Mouse (Mus musculus) liver, embryonic 15.5 days (tissue): ENCODE measurements around the gene Arhgap35. TPM values are rescaled to one million over a fixed set of nuclear protein-coding genes. Genes with fewer than 3 reads are reported as not detected.
"Not testable (repeated sequence)": the region's sequence is repeated elsewhere in the genome, so short reads cannot be mapped to it uniquely, and the experiment has no call there.

ENCODE experiments used
- ATAC-seq: fragments of 200-750 bp; cut with Nextera tagmentation; 2 replicates; pipeline ENCODE4 v1.8.0; 2017; ENCODE audit warnings: moderate number of reproducible peaks, mild to moderate bottlenecking, moderate library complexity; ENCODE audit not compliant: insufficient read depth
- H3K27ac ChIP-seq: fragments of 300-500 bp; sonication (generic); replicated peaks from 2 replicates; pipeline ENCODE4 v1.5.1; 2015; ENCODE audit warnings: mild to moderate bottlenecking, inconsistent platforms
- H3K27me3 ChIP-seq: fragments of 300-500 bp; sonication (generic); 2 replicates; pipeline ENCODE4 v1.6.1; 2015; ENCODE audit warnings: mild to moderate bottlenecking, inconsistent platforms
- H3K36me3 ChIP-seq: fragments of 300-500 bp; sonication (generic); replicated peaks from 2 replicates; pipeline ENCODE4 v1.6.1; 2015; ENCODE audit warnings: moderate library complexity, mild to moderate bottlenecking, inconsistent platforms
- H3K4me1 ChIP-seq: fragments of 300-500 bp; sonication (generic); replicated peaks from 2 replicates; pipeline ENCODE4 v1.6.1; 2015; ENCODE audit warnings: inconsistent platforms
- H3K4me2 ChIP-seq: fragments of 300-500 bp; sonication (generic); 2 replicates; pipeline ENCODE4 v1.6.1; 2015; ENCODE audit warnings: moderate library complexity, mild to moderate bottlenecking, inconsistent platforms
- H3K4me3 ChIP-seq: fragments of 300-500 bp; sonication (generic); replicated peaks from 2 replicates; pipeline ENCODE4 v1.5.1; 2015; ENCODE audit warnings: mild to moderate bottlenecking, inconsistent platforms
- H3K9ac ChIP-seq: fragments of 300-500 bp; sonication (generic); 2 replicates; pipeline ENCODE4 v1.6.1; 2015; ENCODE audit warnings: moderate library complexity, mild to moderate bottlenecking, inconsistent platforms
- H3K9me3 ChIP-seq: fragments of 300-500 bp; sonication (generic); replicated peaks from 2 replicates; pipeline ENCODE4 v1.6.1; 2016; ENCODE audit warnings: inconsistent platforms
- WGBS: fragments of 180-500 bp; shearing (Covaris S2); methylation state at CpG from one replicate; pipeline ENCODE4 v1.1.7; 2015; ENCODE audit warnings: mixed read lengths; ENCODE audit not compliant: insufficient replicate concordance; 5-methylcytosine and 5-hydroxymethylcytosine counted together
- polyA plus RNA-seq: library from polyadenylated mRNA; unstranded; fragments of >200 nt; fragmentation: Nextera tagmentation; extraction: Ambion mirVana; gene quantifications from 2 replicates; pipeline ENCODE4 v1.2.1, GENCODE M21; 2015

Gene Arhgap35
- polyA plus RNA-seq, 1 experiment from 2014 or later, result 2.4 TPM

DNA sequence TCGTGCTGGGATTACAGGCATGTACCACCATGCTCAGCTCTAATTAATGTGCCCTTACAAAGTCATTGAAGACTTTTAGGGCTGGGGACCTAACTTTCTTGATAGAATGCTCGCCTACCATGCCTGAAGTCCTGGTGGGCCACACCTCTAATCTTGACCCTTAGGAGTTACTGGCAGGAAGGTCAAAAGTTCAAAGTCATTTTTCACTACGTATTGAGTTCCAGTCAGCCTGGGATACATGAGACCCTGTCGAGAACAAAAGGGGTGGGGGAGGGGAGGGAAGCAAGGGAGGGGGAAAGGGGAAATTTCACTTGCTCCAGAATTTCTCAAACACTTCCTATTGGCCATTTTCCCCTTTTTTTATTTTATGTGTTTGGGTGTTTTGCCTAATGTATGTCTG lies 8.3 kb upstream of the Arhgap35 start:
- no peak overlapping the region for H3K4me3 ChIP-seq
- no peak overlapping the region for H3K4me2 ChIP-seq
- H3K27ac ChIP-seq, result no peak overlapping the region
- WGBS, result 38% methylated on average over 4 of the region's 4 CpGs
- no peak overlapping the region for H3K9ac ChIP-seq
- ATAC-seq, result no peak
- peaks cover 33% of the 10 kb centered on the region for H3K27me3 ChIP-seq
- no peaks in the 10 kb centered on the region for H3K36me3 ChIP-seq
- H3K9me3 ChIP-seq, result no peaks in the 10 kb centered on the region
- peaks cover 11% of the 10 kb centered on the region; the same call in 1 of the 2 replicates for H3K4me1 ChIP-seq

DNA sequence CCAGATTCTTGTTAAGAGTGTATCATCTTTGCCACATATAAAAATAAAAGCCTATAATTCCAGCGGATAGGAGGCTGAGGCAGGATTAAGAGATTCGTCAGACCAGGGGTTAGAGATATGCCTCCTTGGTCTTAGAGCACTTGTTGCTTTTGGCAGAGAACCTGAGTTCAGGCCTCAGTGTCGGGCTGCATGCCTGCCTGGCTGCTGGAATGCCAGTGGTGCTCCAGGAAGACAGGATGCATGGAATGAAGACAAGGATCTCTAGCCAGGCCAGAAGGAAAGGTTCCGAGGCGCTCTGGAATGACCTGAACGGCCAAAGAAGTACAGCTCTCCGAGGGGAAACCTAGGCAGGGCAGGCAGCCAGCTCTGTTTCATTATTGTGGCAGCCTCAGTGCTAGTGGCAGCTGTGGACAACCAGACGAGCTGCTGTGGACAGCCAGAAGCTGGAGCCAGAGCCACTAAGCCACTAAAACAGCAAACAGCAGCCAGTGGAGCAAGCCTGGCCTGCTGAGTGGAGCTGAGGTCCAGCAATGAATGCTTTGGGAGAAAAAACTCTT lies 6.4 kb upstream of the Arhgap35 start:
- Histone ChIP-seq H3K4me3 (no peak overlapping the region), H3K4me2 (no peak overlapping the region), H3K27ac (no peak overlapping the region), H3K27me3 (peaks cover 40% of the 10 kb centered on the region), H3K9me3 (no peaks in the 10 kb centered on the region), H3K9ac (no peak overlapping the region), H3K36me3 (no peaks in the 10 kb centered on the region), H3K4me1 (peaks cover 11% of the 10 kb centered on the region; the same call in 1 of the 2 replicates)
- WGBS, result 55% methylated on average over 8 of the region's 8 CpGs
- no peak for ATAC-seq

DNA sequence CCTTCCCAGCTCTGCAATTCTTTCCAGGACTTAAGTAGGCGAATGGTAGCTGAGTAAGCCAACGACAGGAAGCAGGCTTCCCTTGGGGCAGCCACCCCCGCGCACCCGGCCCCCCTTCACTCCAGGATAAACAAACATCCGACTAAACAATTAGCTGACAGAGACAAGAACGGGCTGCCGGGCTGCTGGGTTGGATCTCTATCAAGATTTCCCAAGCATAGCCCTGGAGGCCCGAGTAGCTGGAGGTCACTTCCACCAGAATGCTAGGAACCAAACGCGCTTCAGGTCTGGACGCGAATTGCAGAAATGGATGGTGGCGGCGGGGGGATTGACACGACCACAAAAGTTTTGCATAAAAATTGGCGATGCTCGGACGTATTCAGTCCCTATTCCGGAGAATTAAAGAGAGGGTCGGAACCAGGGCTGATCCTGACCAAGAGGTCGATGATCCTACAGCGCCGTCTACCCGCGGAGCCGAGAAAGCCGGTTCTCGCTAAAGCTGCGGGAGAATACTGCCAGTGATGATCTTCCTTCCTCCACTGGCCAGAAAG lies 3.9 kb upstream of the Arhgap35 start:
- 0 out of 2 replicates have a peak overlapping the region, but pooled peaks have one; percentile 25 for H3K4me3 ChIP-seq
- H3K9me3 ChIP-seq, result no peaks in the 10 kb centered on the region
- no peak overlapping the region for H3K9ac ChIP-seq
- H3K4me1 ChIP-seq, result peaks cover 32% of the 10 kb centered on the region
- WGBS, result 2% methylated on average over 30 of the region's 30 CpGs
- 0 out of 2 replicates have a peak overlapping the region, but pooled peaks have one; percentile 6 for H3K27ac ChIP-seq
- ATAC-seq, result no peak
- H3K36me3 ChIP-seq, result no peaks in the 10 kb centered on the region
- H3K27me3 ChIP-seq, result peaks cover 60% of the 10 kb centered on the region
- peak overlapping the region; percentile 55 for H3K4me2 ChIP-seq

DNA sequence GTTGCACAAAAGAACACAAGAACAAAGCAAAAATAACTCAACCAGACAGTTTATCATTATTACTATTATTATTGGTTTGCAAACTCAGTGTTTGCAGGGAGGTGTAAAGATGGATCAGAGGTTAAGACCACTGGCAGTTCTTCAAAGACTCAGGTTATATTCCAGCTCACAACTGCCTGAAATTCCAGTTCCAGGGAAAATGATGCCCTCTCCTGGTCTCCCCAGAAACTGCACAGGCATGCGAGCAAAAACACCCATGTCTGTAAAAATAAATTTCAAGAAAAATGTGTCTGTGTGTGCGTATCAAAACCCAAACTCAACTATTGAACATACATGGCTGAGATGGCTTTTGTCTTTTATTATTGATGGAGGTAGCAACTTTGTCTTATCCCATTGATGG lies 2.3 kb upstream of the Arhgap35 start:
- H3K27me3 ChIP-seq, result peaks cover 69% of the 10 kb centered on the region
- WGBS, result 22% methylated on average over 2 of the region's 2 CpGs
- no peaks in the 10 kb centered on the region for H3K36me3 ChIP-seq

DNA sequence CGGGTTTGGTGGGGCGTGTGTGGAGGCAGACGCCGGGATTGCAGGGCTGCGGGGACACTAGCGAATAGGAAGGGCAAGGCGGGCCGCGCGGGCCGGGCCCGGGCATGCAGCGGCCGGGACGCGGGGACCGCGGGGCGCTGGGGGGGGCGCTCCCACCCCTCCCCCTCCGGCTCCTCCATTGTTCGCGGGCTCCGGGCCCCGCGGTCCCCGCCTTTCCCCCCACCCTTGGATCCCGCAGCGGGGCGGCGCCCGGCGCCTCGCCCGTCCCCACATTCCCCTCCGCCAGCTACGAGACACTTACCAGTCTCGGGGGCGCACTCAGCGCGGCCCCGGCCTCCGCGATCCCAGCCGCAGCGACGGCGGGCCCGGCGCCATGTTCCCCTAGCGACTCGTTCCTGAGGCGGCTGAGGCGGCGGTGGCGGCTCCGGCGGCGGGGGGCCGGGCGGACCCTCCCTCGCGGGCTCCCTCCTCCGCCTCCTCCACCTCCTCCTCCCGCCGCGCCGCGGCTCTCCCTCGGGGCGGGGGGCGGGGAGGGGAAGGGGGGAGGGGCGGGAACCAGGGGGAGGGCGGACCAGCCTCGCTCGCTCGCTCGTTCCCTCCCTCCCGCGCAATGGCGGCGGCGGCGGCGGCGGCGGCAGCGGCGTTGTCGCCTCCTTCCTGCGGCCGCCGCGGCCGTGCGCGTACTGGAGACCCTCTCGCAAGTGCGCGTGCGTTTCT lies 464 bp downstream of the Arhgap35 start:
- H3K9me3 ChIP-seq, result no peaks in the 10 kb centered on the region
- H3K4me2 ChIP-seq, result peak overlapping the region; percentile 93
- WGBS, result 1% methylated on average over 80 of the region's 101 CpGs
- H3K4me1 ChIP-seq, result peaks cover 48% of the 10 kb centered on the region
- H3K4me3 ChIP-seq, result peak overlapping the region; percentile 73
- peak overlapping the region; percentile 90 for H3K27ac ChIP-seq
- ATAC-seq, result peak; percentile 53
- H3K27me3 ChIP-seq, result peaks cover 48% of the 10 kb centered on the region
- H3K9ac ChIP-seq, result peak overlapping the region; percentile 77
- no peaks in the 10 kb centered on the region for H3K36me3 ChIP-seq

More for the DNA sequence above, 2.3 kb upstream of the Arhgap35 start:
- peaks cover 47% of the 10 kb centered on the region for H3K4me1 ChIP-seq
- no peak overlapping the region for H3K27ac ChIP-seq
- no peak for ATAC-seq
- no peaks in the 10 kb centered on the region for H3K9me3 ChIP-seq
- H3K4me3 ChIP-seq, result no peak overlapping the region
- no peak overlapping the region for H3K9ac ChIP-seq
- no peak overlapping the region for H3K4me2 ChIP-seq

DNA sequence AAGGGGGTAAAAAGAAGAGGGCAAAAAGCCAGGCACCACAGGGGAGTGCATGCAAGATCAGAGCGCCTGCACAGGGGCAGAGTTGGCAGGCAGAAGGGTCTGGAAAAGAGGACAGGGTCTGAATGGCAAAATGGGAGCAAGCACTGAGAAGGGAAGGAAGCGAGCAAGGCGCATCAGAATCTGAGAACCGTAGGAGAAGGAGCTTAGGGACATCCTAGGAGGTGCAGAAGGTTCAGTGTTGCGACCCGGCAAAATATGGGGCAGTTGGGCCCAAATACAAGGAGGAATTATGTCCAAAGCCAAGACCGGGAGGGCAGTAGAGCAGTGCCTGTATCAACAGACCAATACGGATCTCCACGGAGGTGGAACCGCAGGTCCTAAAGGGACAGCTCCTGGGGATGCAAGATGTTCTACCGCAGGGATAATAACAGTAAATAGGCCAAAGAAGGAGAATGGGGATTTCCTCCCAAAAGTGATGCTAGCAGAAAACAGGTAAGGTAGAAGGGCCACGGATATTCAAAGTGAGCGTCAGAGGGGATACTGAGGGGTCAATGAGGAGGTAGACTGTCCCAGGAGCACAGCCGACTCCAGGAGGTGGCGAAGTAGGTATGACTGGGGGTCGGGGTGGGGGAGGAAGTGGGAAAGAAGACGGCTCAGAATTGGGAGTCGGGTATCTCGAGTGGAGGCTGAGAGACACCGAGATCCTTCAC lies 1.2 kb downstream of the Arhgap35 start:
- Histone ChIP-seq H3K4me1 (peaks cover 41% of the 10 kb centered on the region), H3K4me3 (peak overlapping the region; percentile 73), H3K9ac (peak overlapping the region; percentile 77), H3K36me3 (no peaks in the 10 kb centered on the region), H3K27me3 (peaks cover 41% of the 10 kb centered on the region), H3K9me3 (no peaks in the 10 kb centered on the region), H3K4me2 (peak overlapping the region; percentile 93), H3K27ac (peak overlapping the region; percentile 90; the same call in 1 of the 2 replicates)
- WGBS, result 9% methylated on average over 20 of the region's 20 CpGs
- ATAC-seq, result no peak

DNA sequence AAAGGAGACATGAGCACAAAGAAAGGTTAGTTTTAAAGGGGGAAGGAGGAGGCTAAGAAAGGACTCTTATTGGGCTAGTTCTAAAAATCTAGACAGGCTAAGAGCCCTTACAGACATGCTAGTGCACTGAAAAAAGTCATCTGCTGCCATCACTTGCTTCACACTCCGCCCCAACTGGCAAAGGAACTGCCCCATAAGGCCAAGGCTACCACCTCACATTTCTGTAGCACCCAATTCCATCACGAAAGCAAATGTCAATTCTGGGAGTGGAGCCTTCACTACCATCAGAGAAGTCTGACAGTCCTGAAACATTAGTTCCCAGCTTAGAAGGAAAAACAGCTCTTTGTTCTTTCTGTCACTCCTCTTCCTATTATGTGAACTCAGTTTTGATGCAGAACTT lies 4.4 kb downstream of the Arhgap35 start:
- no peak overlapping the region for H3K9ac ChIP-seq
- no peaks in the 10 kb centered on the region for H3K36me3 ChIP-seq
- no peak overlapping the region for H3K4me2 ChIP-seq
- H3K4me1 ChIP-seq, result peaks cover 30% of the 10 kb centered on the region
- H3K27ac ChIP-seq, result no peak overlapping the region
- 68% methylated on average over 2 of the region's 2 CpGs for WGBS
- no peak overlapping the region for H3K4me3 ChIP-seq
- ATAC-seq, result no peak
- no peaks in the 10 kb centered on the region for H3K9me3 ChIP-seq
- H3K27me3 ChIP-seq, result peaks cover 25% of the 10 kb centered on the region

DNA sequence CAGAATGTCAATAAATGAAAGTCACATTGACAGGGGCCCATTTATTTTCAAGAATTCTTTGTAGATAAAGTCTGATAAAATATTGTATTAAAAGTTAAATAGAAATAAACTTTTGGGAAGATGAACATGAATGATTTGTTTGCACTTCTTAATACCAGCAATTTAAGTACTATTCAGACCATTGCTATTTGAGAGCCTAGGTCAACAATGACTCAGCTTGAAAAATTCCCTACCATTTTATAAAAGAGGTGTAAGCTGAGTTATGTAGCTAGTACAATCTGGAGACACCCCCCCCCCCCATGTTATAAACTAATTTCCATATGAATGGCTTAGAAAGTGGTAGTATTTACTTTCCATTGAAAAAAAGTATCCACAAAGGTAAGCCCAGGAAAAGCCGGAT lies 5.8 kb downstream of the Arhgap35 start:
- no peak for ATAC-seq
- H3K27me3 ChIP-seq, result peaks cover 11% of the 10 kb centered on the region
- H3K4me3 ChIP-seq, result no peak overlapping the region
- 63% methylated on average over 1 of the region's 1 CpGs for WGBS
- no peak overlapping the region for H3K27ac ChIP-seq
- peaks cover 18% of the 10 kb centered on the region for H3K4me1 ChIP-seq
- H3K9me3 ChIP-seq, result no peaks in the 10 kb centered on the region
- H3K36me3 ChIP-seq, result no peaks in the 10 kb centered on the region
- no peak overlapping the region for H3K9ac ChIP-seq
- H3K4me2 ChIP-seq, result no peak overlapping the region

DNA sequence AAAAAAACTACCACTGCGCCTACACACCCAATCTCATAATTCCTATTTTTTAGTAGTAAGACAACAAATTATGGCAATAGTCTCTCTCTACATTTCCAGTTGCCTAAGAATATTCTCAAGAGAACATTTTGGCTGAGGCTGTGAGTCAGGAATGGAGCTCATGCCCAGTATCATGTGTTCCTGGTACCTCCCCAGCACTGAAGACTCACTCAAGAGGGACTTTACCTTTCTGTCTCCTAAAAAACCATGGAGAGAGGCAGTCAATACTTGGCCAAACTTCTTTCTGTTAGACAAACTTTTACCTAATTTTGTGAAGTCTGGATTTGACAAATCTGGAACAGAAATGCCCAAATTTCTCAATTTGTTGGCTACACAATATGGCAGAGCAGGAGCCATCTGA lies 6.7 kb downstream of the Arhgap35 start:
- Histone ChIP-seq H3K4me3 (no peak overlapping the region), H3K36me3 (no peaks in the 10 kb centered on the region), H3K4me2 (no peak overlapping the region), H3K27me3 (peaks cover 2% of the 10 kb centered on the region), H3K9me3 (no peaks in the 10 kb centered on the region), H3K27ac (no peak overlapping the region), H3K9ac (no peak overlapping the region), H3K4me1 (peaks cover 9% of the 10 kb centered on the region)
- WGBS, result 85% methylated on average over 1 of the region's 1 CpGs
- ATAC-seq, result no peak

DNA sequence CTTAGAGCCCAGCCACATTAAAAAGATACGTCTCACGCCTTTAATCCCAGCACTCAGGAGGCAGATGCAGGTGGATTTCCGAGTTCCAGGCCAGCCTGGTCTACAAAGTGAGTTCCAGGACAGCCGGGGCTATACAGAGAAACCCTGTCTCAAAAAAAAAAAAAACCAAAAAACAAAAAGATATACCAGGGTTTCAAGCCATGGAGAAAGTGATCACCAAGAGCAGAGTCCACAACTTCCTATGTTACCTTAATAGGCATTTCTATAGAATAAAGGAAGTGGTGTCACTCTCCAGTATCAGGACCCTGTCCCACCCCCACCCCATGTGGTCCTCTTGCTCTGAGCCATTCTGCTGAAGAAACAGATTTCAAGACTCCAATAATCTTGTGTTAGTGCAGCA lies 8.0 kb downstream of the Arhgap35 start:
- not testable (repeated sequence) for H3K27ac ChIP-seq, ATAC-seq, H3K4me3 ChIP-seq, H3K4me1 ChIP-seq, H3K27me3 ChIP-seq, H3K4me2 ChIP-seq, H3K9ac ChIP-seq, H3K9me3 ChIP-seq, H3K36me3 ChIP-seq
- WGBS, result 74% methylated on average over 4 of the region's 4 CpGs

DNA sequence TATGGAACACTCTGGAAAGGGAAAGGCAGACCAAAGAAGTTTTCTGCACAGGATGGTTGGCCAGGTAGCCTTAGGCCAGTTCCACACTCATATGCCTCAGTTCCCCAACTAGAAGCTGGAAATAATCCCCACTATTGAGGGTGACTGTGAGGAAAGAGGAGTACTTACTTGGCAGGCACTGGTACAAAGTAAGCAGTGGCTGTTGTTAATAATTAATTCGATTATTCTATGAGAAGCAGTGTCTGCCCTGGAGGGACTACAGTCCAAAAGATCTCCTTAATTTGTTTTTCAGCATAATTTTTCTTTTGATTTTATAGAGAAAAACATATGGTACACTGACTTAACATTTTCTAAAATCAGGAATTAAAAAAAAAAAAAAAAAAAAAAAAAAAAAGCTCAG lies 10.7 kb downstream of the Arhgap35 start:
- 52% methylated on average over 1 of the region's 1 CpGs for WGBS
- no peak for ATAC-seq
- Histone ChIP-seq H3K4me2 (no peak overlapping the region), H3K9ac (no peak overlapping the region), H3K9me3 (no peaks in the 10 kb centered on the region), H3K4me1 (peaks cover 12% of the 10 kb centered on the region), H3K27ac (no peak overlapping the region), H3K27me3 (no peaks in the 10 kb centered on the region), H3K36me3 (no peaks in the 10 kb centered on the region), H3K4me3 (no peak overlapping the region)
